Mouse (Mus musculus) thymus, postnatal 14 days (tissue): ENCODE measurements around the gene Mapk8ip3.

Source experiments
- DNase-seq: peaks from one replicate; pipeline ENCODE4 v3.0.0; 2021

The Mapk8ip3 gene

DNA sequence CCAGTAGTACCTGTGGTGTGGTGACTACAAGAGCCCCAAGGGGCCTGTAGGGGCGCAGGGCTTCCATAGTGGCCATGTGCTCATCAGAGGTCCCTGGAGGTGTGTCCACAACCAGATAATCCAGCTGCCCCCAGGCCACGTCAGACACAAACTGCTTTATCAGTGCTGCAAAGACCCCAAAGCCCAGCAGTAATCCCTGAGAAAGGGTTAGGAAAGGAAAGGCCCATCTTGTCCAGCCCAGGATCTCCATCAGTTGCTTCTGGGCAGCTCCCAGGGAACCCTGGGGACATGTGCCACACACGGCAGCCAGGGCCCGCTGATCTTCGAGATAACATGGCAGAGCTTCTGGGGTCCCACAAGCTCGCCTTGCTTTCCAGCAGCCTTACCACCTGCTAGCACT lies 52.4 kb downstream of the Mapk8ip3 start:
- no peak for DNase-seq

DNA sequence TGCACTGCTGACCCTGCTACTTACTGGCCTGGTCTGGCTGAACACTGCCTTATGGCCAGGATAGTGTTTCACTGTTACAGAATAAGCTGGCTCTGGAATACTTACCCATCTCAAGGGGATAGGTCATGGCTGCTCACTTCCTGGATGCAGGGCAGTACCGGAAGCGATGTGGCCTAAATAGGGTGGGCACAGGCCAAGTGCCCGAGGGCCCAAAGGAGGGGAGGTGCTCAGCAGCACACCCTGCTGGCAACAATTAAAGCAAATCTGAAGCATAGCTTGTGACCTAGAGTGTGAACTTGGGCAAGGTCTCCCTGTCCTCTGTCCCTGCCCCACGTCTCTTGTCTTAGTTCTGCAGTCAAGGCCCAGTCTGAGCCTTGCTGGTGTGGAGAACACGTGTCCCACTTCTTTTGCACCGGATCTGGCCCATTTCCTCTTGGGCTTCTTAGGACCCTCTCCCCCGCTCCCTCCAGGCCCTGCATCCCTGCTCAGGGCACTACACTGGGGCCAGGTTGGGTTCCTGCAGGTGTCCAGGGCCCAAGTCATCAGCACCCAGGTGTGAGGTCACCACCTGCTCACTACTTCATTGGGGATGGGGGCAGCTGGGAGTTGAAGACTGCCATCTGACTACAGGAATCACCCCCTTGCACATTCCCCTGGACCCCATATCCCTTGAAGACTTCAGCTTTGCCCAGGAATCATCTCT lies 54.9 kb downstream of the Mapk8ip3 start:
- DNase-seq, result peak; percentile 54

DNA sequence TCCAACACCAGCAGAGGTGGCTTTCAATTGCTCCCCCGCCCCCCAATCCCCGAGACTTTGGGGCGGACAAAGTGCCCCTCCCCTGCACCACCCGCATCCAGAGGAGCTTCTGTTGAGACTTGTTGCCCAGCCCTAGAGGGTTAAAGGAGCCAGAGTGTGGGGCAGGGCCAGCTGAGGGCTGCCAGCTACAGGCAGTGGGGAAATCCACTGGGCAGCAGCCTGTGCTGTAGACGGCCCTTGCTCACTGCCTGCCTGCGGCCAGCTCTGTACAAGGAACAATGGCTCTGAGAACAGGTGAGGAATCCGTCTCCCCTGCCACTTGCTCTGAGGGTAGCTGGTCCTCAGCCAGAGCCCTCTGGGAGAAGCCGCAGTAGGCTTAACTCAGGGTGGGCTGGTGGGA lies 58.2 kb downstream of the Mapk8ip3 start:
- DNase-seq, result no peak

DNA sequence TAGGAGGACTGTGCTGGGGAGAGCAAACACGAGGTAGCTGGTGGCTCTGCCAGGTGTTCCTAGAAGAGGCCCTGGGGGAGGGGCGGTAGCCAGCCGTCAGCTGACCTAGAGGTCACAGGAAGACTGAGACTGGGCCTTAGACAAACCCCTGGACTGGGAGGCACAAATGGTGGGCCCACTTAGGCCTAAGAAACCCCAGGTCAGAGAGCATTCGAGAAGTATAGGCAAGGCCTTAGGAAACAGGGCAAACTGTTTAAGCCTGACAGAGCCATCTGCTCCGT lies 58.7 kb downstream of the Mapk8ip3 start:
- DNase-seq, result peak; percentile 68

DNA sequence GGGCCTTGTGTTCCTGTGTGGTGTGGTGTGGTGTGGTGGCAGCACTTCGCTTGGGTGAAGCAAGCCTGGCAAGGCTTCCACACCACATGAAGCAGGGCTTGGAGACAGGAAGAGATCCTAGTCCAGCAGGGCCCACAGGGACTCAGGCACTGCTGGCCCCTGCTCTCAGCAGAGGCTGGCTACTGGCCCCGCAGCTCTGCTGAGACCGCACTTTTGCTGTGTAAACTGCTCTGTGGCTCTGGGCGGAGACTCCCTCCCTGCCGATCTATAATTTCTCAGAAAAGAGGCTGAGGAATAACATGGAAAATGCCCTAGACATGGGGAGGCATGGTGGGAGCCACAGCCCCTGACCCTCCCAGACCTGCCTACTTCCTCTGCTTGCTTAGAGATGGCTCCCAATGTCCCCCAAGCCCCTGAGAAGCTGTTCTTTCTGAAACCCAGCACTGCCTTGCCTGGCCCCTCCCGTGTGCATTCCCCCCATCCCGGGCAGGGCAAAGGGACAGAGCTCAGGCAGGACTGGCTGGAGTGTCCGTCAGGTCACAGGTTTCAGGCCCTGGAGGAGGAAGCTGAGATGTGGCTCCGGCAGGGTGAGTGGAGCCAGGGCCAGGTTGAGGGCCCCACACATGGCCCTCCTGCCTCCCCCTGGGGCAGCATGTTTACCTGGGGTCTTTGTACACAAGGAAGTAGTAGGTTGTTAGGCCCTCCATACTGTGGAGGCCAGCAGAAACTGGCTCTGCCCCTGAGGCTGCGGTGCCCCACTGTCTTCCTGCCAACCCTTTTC lies 59.3 kb downstream of the Mapk8ip3 start:
- no peak for DNase-seq

DNA sequence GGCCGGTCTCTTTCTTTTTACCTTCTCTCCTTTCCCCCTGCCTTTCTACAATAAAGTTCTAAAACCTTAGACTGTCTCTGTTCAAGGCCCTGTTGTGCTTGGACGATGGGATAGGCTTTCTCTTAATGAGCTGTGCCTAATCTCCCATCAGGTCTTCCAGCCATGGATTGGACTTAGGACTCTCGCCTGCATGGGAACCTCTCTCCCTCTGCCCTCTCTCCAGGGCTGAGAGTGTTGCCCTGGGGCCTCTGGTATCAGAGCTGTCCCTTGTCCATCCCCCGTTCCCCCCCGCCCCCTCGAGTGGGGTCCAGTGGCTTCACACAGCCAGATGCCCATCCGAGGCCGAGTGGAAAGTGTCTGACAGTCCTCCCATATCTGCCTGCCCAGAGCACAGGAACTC lies 61.8 kb downstream of the Mapk8ip3 start:
- DNase-seq, result no peak

DNA sequence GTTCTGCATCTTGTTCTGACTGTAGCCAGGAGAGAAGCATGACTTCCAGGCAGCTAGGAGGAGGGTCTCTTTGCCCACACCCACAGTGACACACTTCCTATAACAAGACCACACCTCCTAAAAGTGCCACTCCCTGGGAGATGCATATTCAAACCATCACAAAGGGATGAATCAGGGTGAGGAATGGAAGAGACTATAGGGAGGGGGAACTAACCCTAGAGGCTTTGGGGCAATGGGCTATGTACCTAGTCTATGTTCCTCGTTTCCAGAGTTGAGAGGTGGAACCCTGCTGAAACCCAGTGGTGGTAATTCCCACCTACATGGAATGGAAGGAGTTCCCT lies 62.4 kb downstream of the Mapk8ip3 start:
- no peak for DNase-seq

DNA sequence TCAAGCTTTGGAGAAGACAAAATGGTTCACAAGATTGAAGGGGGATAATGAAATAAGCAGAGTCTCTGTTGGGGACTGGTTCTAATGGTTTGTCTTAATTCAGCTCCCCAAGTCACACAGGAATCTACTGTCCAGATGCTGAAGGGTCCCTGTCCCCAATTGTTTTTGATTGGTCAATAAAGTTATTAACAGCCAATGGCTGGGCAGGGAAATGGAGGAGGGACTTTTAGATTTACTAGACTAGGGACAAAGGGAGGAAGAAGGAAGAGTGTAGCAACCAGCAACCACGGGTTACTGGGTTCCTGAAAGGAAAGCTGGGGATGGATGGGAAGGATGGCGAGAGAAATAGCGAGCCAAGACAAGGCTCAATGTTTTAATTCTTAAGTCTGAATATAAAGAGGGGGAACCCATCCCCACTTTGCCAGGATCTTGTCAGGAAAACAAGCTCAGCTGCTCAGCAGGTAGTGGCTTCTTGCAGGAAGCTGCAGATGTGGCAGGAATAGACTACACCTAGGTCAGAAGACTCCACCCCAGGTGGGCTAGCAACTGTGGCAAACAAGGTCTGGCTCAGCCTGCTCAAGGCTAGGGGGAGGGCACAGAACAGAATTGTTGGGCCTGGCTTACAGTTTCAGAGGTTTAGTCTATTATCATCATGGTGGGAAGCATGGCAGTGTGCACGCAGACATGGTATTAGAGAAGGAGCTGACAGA lies 62.9 kb downstream of the Mapk8ip3 start:
- DNase-seq, result no peak

DNA sequence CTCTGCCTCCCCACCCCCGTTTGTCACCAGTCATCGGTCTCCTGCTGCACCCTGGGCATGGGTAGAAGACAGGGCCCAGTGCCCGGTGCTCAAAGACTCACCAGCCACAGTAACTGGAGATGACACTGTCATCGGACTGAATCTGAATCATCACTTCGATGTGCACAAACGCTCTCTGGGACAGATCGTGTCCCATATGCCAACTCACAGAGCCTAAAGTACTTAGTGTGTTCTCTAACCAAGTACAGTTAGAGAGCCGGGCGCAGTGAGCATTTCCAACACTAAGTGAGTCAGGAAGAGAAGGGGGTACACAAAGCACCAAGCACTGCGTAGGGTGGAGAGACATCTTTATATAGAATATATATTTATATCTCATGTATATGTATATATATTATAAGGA lies 68.9 kb downstream of the Mapk8ip3 start:
- DNase-seq, result no peak

DNA sequence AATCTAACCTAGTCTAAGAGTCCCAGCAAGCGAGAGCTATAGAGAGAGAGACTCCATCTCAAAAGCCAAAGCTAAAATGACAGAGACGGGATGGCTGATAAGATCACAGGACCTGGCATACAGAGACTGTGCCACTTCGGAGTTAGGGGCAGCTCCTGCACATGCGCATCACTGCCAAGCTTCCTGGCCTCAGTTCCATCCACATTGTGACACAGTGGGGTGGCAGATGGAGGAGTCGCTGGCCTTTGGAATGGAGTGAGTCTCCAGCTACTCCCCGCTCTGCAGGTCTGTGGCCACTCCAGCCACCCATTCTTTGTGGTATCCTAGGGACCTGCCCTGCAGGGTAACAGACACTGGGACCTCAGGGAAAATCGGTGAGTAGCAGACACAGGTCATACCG lies 71.0 kb downstream of the Mapk8ip3 start, which contains the start of gene Igfals:
Igfals (plus strand) TSS at position 222 of the 400 bp plus-strand sequence.
- DNase-seq, result no peak

DNA sequence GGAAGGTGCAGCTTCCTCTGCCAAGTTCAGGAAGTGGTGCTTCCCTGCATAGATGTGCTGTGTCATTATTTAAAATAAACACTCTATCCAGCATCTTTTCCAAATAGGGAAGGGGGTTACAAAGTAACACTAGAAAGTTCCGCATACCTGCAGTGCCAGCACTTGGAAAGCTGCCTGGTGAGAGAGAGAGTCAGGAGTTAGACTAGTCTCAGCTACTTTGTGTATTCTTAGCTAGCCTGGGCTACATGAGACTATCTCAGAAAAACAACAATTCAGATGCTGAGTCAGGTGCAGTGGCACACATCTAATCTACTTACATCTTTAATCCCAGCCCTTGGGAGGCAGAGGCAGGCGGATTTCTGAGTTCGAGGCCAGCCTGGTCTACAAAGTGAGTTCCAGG lies 75.0 kb downstream of the Mapk8ip3 start:
- no peak for DNase-seq

DNA sequence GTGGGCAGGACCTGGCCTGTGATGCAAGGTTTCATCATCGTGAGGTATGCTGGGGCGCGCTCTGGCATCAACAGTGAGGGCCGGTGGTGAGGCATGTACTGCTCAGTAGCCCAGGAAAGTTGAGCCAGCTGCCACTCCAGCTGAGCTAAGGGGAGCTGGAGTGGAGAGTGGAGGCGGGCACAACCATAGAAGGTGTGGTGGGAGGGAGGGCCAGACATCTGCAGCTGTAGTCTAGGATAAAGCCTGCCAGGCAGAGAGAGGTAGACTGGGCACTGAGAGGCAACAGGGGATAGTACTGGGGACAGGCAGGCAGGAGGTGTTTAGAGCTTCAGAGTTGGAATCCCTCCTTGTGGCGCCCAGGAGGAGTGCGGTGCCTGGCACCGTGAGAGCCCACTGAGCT lies 76.7 kb downstream of the Mapk8ip3 start:
- DNase-seq, result no peak

DNA sequence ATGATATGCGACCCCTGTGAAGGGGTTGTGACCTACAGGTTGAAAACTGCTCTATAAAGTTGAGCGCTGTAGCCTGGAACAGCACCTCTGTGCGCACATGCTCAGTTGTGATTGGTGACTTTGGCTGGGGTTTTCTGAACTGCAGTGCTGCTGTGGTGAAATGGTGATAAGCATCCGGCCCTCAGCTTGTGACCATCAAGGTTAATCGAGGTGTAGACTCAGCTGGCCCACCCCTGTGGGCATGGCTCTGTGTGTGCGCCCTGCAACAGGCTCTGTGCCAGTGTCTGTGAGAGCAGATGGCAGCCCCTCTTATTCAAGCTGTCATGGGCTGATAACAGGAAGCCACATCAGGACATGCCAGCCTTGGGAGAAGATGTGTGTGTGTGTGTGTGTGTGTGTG lies 77.8 kb downstream of the Mapk8ip3 start:
- DNase-seq, result no peak

DNA sequence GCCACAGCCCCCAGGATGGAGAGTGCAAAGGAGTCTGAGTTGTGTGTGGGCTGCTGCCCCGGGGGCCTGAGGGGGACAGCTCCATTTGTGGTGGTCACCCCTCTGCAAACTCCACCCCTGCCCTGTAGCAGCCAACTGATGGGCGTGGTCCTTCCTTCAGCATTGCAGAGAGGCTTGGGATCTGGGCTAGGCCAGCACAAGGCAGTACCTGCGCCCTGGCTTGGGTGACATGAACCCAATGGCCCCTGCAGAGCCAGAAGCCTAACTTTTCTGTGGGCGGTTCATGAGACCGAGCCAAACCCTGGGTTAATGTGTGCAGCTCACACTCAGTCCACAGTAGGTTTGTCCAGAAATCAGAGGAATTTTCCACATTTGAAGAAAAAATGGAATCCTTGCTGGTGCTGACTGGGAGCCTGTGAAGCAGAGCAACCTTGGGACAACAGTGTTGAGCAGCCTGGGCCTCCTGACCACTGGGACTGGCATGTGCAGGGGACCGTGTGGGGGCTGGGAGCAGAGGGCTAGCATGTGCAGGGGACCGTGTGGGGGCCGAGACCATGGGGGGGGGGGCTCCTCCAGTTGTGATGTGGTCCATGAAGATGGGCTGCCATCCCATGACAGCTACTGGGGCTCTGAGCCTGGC lies 78.8 kb downstream of the Mapk8ip3 start:
- no peak for DNase-seq

DNA sequence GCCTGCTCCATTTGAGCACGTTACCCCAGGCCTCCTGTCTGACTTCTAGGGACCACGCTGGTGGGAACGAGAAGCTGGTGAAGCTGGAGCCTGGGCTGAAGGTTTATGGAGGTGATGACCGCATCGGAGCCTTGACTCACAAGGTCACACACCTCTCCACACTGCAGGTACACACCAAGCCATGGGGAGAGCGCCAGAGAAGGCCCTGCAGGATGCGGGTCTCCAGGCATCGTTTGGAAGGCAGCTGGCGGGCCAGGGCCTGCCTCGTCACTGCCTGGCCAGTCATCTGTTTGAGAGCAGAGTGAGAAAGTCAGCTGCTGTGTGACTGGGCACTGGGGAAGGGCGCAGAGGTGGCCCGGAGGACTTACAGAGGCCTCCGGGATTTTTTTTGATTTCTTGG lies 80.2 kb downstream of the Mapk8ip3 start:
- DNase-seq, result no peak

DNA sequence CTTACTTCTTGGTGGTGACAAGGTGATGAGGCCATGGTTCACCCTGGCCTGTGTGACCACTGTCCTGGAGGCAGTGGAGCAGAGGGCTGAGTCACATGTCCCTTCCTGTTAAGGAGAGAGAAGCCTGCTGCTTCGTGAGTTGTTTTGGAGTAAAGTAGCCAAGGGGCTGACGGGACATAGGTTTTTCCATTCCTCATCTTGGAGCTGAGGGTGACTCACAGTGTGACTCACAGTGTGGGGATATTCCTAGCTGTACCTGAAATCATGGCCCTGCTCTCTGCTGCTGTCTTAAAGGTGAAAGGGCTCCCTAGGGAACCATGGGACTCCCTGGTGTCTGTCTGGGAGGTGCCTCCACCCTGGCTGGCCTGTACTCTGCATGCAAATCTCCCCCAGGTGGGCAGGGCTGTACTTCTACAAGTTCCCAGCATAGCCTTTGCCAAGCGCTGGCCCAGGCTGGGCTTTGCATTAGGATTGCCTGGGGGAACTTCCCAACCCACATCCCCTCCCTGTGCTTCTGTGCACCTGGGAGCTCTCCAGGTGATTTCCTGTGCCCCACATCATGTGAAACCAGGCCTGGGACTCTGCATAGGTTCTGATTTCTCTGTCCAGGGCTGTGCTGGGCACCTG lies 80.8 kb downstream of the Mapk8ip3 start:
- no peak for DNase-seq

DNA sequence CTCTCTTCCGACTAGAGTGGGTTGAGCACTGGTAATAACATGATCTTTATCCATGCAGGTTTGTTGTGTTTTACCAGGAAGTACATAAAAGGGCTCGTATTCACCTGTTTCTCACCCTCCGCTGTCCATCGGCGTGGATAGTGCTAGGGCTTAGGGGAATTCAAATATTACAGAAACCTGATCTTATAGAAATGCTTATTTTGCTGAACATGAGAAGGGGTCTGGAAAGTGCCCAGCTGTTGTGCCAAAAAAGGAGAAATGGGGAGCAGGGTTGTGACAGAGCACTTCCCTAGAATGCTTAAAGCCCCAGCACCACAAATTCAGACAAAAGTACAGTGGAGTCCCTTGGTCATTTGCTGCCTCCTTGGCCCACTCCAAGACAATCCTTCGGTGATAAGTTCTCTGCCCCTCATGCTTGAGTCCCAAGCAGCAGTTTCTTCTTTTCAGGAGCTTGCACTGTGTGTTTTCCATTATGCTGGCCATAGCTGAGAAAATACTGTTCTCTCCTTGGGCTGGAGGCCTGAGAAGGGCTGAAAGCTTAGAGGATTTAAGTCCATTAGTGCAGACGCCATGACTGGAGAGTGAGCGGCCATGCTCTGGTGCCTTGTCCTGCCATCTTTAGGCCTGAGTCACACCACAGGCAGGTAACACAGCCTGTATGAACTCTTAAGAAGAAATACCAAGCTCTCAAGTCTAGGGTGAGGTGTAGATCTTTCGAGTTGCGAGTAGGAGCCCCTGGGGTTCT lies 85.2 kb downstream of the Mapk8ip3 start:
- DNase-seq, result no peak

DNA sequence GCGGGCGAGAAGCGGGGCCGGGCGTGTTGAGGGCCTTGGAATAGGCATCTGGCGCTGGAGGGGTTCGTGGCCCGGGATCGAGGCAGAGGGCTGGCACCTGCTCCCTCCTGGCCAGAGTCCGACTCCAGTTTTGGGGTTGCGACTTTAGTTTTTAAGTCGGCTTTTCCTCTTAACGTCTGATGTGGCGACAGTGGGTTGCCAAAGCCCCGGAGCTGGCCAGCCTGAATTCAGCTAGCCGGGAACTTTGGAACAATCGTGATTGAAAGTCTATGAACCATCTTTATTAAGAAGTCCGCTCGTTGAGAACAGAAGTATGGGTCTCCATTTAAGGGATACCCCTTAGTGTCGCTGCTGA lies 86.0 kb downstream of the Mapk8ip3 start:
- DNase-seq, result no peak

DNA sequence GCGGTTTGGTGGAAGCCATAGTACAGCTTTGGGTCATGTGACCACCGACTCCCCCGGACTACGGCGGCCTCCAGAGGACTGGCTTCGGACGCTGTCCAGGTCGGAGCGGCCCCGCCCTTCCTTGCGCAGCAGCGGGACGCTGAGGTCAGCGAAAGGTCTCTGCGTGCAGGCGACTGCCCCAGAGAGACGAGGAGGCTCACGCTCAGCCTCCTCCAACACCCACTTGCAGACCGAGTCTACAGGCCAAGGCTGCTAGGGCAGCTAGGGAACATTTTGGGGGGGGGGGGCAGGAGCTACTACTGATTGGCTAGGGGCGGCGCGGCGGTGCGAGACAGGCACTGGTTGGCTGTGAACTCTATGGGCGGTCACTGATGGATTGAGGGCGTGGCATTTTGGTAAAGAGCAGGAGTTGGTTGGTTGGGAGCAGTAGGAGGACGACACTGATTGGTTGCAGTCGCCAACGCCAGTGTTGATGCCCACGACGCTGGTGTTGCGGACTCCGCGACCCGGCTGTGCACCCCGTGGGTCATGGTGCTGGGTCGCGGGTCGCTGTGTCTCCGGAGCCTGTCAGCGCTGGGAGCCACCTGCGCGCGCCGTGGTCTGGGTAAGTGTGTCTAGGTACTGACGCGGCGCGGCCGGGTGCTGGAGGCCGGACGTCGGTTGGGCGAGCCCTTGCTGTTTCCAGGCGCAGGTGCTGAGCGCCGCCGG lies 86.6 kb downstream of the Mapk8ip3 start, which contains the start of gene Fahd1:
Fahd1 (minus strand) TSS at position 300 of the 708 bp plus-strand sequence.
- peak; percentile 94 for DNase-seq

DNA sequence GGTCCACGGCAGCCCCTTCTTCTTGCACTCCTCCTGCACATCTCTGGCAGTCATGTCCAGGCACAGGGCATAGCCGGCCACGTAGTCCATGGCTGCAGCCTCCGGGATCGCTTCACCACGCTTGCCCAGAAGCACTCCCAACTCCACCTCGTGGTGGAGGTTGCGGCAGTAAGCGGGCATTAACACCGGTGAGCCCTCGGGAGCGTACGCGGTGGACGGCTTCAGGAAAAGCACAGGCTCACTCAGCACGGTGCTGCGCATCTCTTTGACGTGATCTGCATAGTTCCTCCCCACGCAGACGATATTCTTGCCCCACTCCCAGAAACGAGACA lies 87.1 kb downstream of the Mapk8ip3 start:
- no peak for DNase-seq

DNA sequence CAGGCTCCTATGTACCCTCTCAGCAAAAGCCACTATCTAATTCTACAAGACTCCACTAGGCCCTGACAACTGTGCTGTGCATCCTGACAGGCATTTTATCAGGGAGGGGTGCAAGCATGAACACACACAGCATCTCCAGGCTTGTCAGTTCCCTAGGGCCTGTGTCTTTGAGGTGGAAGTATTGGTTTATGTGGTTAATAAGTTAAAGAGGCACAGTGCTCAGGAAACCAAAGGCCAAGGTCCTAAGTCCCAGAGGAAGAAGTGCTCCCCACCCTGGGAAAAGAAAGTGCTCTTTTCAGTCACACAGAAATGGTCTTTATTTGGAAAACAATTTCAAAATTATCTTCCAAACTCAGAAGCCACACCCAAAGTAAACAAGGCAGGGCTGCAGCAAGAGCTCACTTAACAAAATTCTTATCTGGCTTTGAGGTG lies 88.2 kb downstream of the Mapk8ip3 start:
- no peak for DNase-seq

DNA sequence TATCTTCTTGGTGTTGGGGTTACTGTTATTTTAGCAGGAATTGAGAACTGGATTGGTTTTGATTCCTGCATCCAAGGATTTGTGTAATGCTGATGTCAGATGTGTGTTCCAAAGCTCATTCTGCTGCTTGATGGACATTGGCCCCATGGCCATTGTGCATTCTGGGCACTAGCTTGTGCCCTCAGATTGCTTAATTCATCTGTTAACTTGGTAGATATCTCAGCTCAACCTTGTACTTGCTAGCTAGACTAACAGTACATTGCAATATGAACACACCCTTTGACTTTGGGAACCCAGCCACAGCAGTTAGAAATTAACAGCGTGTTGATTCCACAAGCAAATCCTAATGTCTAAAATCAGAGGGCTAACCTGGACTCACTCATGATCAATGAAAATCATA lies 89.4 kb downstream of the Mapk8ip3 start:
- DNase-seq, result no peak
